Mouse (Mus musculus): ENCODE data around the gene Wwox.

Gene Wwox

GRCm38 (mm10) chr8:114468526-114469207 is 29.2 kb downstream of the Wwox start:
- DNase-seq (ENCODE audit: low read depth) = no peak

- no peak for DNase-seq (ENCODE audit: low read depth)
Observed at GRCm38 (mm10) chr8:114469208-114469590, 29.7 kb downstream of the Wwox start.

DNA sequence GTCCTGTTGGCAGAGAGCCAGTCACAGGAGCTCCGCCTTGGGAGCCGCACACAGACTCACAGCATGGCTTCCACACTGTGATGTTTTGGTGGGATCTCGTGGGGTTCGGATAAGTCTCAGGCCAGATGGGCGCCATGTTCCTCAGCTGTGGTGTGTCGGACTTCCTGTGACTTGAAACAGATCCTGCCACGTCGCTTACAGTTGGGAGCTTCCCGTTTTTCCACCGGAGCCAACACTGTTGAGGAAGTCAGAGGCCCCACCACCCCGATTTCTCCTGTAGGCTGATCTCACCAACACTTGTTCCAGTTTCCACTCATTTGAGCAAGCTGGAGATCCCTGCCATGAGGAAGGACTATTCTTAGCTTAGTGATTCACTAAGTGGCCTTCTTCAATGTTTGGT is 34.1 kb downstream of the Wwox start:
- DNase-seq (ENCODE audit: low read depth) = no peak

DNA sequence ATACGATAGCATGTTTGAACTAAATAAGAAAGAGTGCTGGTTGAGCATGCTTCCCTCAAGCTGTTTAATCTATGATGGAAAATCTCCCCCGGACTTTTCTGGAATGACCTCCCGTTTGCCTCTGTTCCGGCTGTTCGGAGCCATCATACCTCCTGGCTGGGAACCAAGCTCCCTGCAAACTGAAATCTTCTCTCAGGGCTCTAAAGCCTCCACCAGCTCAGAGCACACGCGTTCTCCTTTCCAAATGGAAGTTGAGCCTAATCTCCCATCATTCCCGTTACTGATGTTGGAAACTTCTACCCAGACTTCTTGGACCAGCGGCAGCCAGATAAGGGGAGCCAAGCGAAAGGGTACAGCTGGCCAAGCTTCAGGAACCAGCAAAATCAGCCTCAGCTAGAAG is 37.5 kb downstream of the Wwox start:
- DNase-seq (ENCODE audit: low read depth) = no peak

DNA sequence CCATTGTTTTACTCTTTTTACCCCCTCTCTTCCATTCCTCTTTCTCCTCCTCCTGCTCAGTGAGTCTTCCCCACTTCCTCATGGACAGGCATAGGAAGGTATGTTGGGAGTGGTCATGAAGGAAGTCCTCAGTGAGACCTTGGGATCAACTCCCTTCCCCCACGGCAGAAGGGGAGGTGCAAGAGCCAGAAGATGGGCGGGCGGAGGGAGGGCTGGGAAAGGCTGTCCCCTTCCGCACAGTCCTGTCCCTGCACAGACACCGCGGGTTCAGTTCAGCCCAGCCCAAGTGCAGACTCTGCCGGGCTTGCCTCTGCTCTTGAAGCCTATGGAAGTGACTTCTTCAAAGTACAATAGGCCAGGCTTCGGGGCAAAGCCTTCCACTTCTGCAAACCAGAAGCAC is 38.3 kb downstream of the Wwox start:
- DNase-seq (ENCODE audit: low read depth) = no peak

GRCm38 (mm10) chr8:114479749-114480148 is 40.3 kb downstream of the Wwox start:
- DNase-seq (ENCODE audit: low read depth) = no peak

DNA sequence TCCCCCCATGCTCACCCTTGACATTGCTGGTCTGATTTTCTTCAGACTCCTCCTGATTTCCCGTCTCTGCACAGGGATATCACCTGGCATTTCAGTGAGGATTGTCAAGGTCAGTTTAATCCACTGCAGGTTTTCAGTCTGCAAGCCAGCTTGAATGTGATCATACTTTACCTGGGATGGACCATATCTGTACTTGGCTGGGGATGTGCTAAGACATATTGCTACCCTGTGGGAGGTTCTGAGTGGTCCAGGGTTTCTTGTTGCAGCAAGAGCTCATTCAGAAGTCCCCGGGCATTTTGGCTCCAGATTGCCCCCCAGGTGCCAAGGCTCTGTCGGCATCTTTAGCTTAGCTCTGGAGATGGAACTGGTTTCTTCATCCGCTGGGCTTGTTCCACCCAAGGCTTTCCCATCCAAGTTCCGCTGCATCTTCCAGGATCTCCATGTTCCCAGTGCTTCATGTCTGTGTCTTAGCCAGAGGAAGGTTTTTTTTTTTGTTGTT is 52.3 kb downstream of the Wwox start:
- peak; percentile 25 for DNase-seq (ENCODE audit: low read depth)

DNA sequence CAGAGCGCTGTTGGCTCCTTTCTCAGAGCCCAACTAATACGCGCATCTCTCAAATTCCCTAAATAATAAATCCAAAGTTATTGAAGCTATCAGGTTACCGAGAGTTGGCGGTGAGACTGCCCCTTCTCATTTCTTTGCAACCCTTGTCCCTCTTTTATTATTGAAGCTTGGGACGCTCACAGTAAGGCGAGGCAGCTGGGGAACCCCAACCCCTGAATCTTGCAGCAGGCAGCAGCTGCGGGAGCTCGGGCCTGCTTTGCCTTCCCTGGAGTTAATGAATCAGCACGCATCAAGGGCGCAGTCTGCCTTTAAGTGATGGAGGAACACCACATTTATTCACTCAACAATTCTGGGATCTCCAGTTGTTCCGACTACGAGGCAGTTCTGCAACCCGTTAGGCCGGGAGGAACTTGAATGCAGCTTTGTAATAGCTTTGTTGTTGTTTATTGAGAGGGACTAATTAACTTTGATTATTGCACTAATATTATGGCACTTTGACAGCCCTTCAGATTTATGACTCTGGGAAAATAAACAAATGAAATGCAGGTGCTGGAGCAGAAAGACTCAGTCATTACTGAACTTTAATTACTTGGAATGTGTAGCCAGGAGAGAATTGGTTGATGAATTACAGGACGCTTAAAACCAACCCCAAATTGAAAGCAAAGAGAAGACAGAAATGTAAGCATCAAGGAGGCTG is 60.1 kb downstream of the Wwox start:
- no peak for DNase-seq (ENCODE audit: low read depth)

- DNase-seq (ENCODE audit: low read depth) = no peak
Observed at GRCm38 (mm10) chr8:114501906-114502305, 62.5 kb downstream of the Wwox start.

DNA sequence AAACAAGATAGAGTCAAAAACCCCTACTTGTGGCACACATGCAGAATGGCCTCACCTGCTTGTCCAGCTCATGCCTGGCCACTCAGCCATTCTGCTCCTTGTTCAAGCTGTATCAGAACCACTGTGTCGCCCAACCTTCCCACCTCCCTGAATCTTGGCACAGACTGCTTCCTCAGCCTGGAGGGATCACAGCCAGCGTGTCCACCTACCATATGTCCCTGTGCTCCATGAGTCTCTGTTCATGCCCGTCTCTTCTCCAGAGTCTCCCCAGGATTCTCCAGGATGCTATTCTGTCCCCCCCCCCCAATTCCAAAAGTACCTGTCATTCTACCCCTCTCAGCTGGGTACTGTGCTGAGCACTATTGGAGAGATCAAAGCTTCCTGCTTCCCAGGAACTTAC is 63.7 kb downstream of the Wwox start:
- DNase-seq (ENCODE audit: low read depth) = no peak

DNA sequence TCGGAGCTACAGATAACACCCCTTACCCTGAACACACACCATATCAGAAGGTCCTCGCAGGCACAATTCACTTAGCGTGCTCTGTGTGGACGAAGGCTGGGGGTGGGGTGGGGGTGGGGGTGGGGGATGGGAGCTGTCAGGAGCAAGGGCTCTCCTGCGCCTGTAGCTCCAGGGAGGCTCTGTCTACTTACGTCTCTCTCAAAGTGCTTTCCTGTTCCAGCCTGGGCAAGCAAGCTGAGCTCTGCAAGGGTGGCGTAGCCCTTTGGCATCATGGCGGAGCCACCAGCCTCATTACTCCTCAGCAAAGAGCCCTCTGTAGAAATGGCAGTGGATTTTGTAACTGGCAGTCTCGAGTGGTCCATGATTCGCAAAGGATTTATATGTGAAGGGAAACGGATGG is 65.4 kb downstream of the Wwox start:
- DNase-seq (ENCODE audit: low read depth) = no peak

- DNase-seq (ENCODE audit: low read depth) = no peak
Observed at GRCm38 (mm10) chr8:114505351-114506347, 66.2 kb downstream of the Wwox start.

DNA sequence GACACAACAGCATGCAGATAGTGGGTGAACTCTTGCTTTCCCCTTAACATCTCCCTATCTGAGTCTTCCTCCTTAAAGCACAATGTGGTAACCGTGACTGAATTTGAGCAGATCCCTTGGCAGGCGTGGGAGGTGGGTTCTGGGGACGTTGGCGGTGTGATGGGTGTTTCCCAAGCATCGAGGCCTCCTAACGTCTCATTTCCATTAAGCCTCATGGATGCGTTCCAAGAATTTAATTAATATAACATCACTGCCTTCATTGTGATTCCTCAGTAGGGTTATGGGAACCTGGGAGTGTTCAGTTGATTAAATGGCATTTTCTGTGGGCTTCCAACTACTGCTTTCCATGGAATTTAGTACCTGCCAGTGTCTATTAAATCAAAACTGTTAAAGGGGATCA is 67.9 kb downstream of the Wwox start:
- DNase-seq (ENCODE audit: low read depth) = no peak

- DNase-seq (ENCODE audit: low read depth) = peak; percentile 6
Observed at GRCm38 (mm10) chr8:114510226-114510625, 70.8 kb downstream of the Wwox start.

DNA sequence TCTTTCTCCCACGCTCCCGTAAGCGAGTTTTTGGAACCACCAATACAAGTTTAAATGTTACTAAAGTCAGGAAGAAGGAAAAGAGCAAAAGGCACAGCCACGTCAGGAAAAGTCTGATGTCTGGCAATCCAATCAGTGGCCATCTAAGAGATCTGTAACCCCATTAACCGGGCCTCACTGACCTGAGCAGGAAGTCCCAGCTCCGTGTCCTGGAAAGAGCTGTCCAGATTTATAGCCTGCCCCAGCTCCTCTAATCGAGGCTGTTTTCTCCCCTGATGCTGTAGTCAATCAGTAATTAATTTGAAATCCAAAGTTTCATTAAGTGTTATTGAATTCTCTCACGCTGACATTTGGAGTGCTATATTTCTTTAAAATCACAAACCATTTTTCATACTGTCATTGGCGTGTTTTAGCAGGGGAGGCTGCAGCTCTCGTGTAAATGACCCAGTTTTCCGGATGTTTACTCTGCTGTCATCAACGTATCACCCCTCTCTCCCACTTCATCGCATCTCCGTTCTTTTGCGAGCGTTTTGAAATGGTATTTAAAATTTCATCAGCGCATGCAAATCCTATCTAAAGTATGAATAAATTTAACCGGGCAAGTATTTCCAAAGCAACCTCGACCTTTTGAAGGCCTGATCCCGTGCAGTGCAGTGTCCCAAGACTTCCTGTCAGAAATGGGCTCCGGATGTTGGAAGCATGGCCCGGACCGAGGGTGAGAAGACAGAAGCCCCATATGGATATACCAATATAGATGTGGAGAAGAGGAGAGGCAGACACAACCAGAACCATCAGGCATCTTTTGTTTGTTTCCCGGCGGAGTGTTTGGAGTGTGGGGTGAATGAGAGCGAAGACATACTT is 72.8 kb downstream of the Wwox start:
- no peak for DNase-seq (ENCODE audit: low read depth)

DNA sequence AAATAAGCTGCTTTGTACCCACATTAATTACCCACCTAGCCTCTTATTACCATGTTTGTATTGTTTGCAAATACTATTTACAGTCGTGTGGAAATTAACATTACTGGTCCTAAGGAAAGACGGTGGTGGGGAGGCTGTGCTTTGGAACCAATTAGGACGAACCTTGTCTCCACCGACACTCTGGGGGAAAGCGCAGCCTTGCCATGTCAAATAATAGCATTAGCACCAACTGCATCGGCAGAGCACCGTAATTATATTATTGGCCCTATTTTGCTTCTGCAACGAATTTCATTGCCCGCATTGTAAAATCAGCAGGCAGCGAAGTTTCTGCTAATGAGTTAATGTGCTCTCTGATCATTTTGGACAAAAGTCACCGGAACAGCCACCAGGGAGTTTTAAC is 75.2 kb downstream of the Wwox start:
- DNase-seq (ENCODE audit: low read depth) = no peak

DNA sequence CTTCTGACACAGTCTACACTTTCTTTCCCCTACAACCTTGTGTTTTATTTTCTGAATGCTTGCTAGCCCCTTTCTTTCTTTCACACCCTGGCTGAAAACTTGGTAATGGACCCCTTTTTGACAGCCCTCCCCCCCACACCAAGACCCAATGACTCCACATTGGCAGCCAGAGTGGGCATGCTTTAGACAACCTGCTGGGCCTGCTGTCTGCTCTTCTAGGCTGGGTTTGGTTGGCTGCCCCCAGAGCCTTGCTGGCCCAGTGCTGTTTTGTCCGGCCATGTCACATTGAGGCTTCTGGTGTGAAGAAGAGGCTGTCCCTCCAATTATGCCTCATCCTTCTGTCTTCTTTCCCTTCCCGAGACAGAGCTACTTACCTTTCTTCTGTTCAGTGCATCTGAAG is 83.6 kb downstream of the Wwox start:
- DNase-seq (ENCODE audit: low read depth) = no peak

DNA sequence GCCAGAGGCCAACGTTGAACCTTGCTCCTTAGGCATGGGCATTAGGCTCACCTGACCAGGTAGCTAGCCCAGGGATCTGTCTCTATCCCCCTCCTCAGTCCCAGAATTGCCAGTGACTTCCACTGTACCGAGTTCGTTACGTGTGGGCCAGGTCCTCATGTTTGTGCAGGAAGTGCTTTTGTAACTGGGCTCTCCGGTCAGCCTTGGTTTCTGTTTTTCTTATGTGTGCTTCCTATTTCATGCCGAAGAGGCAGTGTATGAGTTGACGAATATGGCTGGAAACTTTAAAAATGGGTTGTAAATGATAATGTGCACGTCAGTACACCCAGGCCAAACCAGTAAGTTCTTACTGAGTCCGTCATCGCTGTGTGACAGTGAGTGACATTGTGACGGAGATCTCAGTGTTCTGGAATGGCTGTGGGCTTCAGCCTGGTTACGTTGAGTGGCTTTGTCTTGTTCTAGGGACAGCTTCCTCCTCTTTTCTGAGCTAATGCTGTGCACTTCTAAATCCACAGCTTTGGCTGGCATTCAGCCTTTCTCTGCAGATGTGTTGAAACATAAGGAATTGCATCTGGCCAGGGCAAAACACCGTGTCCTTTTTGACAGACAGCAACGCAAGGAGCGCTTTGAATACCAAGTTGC is 87.3 kb downstream of the Wwox start:
- peak; percentile 10 for DNase-seq (ENCODE audit: low read depth)

DNA sequence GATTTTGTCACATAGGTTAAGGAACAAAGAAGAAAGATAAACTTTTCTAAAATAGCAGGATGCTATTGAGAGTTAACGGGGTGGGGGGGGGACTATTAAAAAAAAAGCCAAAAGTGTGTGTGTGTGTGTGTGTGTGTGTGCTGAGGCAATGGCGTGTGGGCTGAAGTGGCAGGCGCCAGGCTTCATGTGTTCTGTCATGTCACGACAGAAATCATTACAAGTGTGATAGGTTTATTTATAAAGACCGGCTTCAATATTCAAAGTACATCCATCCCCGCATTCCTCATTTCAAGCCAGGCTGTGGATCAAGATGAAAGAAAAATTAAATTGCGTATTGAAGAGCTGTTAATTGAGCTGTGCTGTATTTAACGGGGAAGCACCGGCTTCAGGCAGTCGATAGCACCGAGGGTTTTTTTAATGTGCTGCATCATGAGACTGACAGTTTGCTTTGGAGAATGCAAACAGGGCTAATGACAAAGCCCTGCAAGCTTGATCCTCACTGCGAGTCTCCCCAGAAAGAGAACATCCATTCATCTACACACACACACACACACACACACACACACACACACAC is 88.3 kb downstream of the Wwox start:
- DNase-seq (ENCODE audit: low read depth) = no peak

GRCm38 (mm10) chr8:114529581-114529980 is 90.1 kb downstream of the Wwox start:
- no peak for DNase-seq (ENCODE audit: low read depth)

- DNase-seq (ENCODE audit: low read depth) = no peak
Observed at GRCm38 (mm10) chr8:114536201-114536600, 96.7 kb downstream of the Wwox start.
